Mouse (Mus musculus) cerebellum, postnatal 36 days (tissue): Measurements from ENCODE around the gene Hbq1a.
"Not testable (repeated sequence)": the region's sequence is repeated elsewhere in the genome, so short reads cannot be mapped to it uniquely, and the experiment has no call there.

Source experiments
- DNase-seq, 2 experiments: peaks; one replicate each; pipeline ENCODE4 v3.0.0; 2021 to 2022; ENCODE audit warnings: mixed read lengths in 2 of 2

The Hbq1a gene

DNA sequence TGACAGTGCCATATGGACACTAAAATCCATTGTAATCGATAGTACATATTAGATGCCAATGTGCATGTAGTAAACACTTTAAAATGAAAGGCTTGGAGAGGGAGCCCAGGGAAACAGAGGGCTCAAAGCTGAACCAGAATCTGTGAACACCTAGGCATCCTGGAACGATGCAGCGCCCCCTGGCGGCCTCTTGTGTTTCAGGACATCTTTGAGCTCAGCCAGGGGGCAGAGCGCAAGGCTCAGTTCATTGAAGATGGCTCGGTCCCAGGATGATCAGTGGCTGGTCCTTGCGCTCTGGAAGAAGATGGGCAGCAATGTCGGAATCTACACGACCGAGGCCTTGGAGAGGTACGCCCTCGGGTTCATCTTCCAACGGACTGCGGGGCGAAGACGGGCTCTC, at the start of gene Hbq1a:
Hbq1a (plus strand) TSS at position 205 of the 400 bp plus-strand sequence.
- peak; percentile 71 to 76 for DNase-seq

DNA sequence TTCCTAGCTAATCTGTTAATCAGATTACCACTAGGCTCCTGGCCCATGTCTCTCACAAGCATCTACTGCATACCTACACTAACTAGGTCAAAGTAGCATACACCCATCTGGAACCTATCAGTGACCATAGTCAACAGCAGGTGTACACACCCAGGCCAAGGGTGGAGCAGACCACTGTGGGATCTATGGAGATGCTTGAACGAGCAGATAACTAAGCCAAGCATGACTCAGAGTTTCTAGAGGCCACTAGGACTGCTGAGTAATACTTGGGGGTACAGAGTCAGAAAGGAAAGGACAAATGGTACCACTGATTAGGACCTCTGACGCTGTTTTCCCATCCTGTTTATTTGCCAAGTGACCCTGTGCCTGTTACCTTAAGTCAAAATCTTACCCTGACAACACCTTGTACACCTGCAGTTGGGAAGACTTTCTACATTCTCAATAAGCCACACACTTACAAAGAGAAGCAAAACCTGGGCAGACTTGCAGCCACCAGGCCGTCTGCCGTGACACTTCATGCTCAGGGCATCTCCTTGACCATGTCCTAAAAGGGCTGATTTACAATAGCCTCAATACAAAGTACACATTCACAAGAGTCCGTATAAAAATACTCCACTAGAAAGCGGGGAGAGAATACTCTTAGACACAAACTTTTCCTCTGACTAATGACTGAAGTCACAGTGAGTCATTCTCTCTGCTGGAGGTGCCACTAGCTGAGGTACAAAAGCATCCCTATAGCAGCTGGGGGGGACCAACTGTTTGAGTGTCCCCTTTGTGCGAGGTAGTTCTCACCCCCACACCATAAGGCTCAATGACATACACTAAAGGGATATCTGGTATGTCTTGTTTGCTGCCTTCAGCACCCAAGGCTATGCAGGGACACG, 48.7 kb upstream of the Hbq1a start:
- DNase-seq: no peak

DNA sequence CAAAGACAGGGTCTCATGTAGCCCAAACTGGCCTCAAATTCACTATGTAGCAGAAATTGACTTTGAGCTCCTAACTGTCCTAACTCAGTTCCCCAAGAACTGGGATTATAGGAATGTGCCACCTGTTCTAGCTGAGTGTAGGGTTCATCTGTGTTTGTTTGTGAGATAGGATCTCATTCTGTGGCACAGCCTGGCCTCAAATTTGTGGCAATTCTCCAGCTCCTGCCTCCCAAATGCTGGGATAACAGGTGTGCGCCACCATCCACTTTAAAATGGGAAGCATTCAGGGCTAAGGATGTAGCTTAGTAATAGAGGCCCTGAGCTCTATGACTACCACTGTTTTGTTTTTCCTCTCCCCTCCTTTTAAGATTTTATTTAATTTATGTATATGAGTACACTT, 46.7 kb upstream of the Hbq1a start:
- peak in 1 of 2 experiments; percentile 9 for DNase-seq

DNA sequence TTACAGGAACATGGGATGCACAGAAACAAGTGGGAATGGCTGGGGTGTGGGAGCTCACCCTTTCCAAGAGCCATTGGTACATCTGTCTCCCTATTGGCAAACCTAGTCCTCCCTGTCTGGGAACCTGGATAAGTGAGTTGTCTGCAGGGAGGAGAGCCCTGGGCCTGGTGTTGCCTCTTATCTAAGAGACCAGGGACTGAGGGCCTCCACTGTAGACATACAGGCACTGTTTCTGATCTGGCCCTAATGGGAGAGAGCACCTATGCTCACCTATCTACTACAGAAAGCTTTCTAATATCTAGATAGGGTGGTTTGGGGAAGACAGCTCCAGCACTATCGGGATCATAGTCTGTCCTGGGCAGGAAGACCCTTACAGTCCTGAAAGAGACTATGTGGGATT, 43.7 kb upstream of the Hbq1a start:
- no peak for DNase-seq

DNA sequence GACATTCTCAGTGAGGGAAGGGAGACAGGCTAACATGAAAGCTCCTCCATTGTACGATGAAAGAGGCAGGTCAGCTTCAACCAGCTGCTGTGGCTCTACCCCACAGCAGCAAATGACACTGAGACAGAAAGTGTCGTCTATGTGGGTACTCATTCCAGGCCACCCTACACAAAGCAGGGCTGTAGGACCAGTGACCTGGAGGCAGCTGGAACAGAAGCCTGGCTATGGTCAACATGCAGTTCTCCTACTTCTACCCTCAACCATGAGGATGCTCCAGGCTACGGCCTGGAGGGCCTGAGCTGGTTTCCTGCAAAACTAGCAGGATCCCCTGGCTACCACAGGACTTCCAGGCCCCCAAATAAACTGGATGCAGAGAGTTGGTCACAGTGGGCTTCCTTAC, 43.3 kb upstream of the Hbq1a start:
- DNase-seq: no peak

DNA sequence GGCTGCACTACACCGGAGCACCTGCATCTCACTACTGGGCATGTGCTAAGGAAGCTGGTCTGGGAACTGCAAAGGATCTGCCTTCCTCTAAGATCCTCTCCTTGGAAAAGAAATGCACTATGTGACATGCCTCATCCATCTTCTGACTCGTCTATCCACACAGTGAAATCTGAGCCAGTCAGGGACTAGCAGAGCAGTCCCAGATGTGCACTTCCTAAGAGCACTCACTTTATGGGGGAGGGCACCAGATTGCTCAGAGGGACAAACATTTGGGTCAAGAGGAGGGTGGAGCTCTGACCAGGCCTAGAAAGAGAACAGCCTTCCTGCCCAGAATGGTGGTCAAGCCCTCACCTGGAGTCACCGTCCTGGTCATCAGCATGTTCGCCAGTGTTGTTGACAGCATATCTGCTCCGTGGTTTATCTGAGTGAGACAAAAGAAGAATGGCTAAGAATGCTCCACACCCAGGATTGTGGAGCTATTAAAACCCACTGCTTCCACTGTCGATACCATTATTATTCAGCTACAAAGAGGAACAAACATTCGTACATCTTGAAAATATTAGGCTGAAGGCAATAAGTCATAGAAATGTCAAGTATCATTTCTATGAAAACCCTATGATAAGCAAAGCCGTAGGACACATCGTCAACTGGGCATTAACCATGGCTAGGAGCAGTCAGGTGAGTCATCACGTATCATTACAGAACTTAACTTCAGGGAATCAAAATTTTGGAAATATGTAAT, 37.0 kb upstream of the Hbq1a start:
- no peak for DNase-seq

DNA sequence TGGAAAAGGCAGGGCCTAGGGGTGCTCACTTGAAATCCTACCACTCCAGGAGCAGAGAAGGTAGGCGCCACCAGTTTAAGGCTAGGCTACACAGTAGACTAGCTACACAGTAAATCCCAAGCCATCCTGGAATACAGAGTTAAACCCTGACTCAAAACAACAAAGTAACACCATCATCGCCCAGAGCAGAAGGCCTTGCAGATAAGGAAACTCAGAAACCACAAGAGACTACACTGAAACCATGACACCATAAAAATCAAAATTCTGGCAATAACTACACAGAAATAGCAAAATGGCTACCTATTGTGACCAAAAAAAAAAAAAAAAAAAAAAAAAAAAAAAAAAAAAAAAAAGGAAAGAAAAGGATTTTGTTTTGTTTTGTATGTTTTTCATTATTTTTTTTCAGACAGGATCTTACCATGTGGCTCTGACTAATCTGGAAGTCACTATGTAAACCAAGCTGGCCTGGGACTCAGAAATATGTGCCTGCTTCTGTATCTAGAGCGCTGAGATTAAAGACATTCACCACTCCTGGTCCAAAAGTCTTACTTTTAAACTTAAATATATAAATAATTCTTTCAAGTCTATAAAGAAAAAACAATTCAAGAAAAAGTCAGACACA, 34.6 kb upstream of the Hbq1a start:
- DNase-seq: no peak

DNA sequence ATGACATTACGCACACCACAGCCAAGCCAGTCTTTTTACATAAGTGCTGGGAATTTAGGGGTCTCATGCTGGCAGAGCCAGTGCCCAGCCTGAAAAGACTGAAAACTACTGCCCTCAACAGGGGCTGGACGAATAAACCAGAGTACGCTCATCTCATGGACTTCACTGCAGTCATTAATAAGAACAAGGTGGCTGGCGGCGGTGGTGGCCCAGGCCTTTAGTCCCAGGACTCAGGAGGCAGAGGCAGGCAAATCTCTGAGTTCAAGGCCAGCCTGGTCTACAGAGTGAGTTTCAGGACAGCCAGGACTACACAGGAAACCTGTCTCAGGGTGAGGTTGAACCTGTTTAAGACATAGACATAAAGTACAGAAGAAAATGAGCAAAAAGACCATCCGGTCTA, 33.7 kb upstream of the Hbq1a start:
- DNase-seq: no peak

DNA sequence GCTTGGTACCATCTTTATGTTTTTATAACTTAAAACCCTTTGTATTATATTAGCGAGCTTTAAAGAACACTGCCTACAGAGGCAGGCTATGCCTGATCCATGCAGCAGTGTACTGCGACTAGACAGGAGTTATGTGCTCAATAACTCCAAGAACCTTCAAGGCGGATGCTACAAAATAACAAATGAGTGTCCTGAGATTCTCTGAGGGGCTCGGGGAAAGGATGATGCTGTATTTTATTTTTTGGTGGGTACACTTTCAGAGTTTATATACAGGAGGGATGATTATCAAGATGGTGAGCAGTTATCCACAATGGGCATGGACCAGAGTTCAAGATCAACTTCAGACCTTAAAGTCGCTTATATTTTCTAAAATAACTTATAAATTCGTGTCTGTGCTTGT, 33.1 kb upstream of the Hbq1a start:
- DNase-seq: no peak

DNA sequence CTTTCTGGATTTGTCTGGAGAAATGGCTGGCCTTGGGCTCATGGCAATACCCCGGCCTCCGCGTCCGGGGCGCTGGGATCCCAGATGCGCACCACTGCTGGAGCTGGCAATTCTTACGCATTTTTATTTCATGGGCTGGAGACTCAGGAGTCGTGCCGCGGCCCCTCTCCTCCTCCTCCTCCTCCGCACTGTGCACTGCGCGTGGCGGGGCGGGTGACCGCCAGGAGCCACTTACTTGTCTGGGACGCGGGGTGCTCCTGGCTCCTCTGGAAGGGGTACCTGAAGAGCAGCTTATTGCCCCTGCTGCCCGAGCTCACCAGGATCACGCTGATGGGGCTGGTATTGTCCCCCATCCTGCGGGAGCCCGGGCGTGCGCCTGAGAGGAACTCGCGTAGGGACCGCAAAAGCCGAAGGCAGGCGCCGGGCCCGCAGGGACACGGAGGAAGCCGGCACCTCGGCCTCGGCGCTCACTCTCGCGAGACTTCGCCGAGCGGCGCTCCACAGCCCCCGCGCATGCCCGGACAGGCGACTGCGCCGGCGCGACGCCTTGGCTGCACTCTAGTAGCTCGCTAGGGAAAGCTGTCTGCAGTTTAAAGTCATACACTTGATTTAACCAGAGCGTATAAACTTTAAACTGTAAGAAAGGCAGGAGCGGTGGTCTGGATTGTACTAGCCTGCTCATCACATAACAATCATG, 32.5 kb upstream of the Hbq1a start, which contains the start of gene Nprl3:
Nprl3 (minus strand) TSS at position 520 of the 697 bp plus-strand sequence.
- DNase-seq: peak; percentile 94 to 97

DNA sequence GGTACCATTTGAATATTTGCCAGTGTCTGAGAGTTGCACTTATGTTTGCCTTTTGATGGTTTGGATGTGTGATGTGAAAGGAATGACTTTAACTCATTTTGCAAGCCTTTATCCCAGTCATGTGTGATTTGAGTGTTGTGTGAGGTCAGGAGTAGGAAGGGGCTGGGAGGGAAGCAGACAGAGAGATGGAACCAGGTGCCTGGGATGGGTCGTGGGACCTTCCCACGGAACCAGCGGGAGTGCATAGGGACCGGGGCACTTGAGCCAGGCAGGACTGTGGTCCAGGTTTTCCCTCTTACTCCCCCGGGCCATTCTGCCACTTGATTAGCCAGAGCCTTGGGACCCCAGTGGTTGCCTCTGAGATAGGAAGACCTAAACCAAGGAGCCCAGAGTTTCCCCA, 31.9 kb upstream of the Hbq1a start:
- peak; percentile 12 to 22 for DNase-seq

DNA sequence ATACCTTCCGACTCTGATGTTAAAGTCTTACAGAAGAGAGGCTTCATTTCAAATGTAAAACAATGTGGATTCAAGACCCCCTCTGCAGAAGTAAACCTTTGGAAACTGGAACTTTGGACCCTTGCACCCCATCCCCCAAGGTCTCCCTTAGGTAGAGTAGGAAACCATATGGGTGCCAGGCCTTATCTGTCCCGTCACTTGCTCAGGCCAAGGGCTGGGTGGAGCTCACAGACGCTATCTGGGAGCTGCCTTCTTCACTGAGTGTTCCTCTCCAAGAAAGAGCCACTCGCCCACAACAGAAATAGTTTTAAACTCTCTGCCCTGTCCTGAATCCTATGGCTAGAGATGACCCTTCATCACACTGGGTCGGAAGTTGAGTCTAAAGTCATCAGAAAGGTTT, 30.9 kb upstream of the Hbq1a start:
- DNase-seq: no peak

DNA sequence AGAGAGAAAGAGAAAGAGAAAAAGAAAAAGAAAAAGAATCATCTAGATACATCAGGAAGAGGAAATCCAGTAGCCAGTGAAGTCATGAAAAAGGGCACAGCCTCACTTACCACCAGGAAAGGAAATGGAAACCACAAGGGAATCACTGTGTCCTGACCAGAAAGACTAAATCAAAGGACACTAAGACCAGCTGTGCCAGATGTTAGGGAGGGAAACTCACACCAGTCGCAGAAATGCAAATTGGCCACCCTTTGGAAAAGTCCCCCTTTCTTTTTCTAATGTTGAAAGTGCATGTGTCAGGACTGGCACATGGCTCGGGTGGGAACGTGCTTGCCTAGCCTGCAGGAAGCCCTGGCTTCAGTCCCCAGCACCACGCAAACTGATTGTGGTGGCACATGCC, 28.7 kb upstream of the Hbq1a start:
- DNase-seq: no peak

DNA sequence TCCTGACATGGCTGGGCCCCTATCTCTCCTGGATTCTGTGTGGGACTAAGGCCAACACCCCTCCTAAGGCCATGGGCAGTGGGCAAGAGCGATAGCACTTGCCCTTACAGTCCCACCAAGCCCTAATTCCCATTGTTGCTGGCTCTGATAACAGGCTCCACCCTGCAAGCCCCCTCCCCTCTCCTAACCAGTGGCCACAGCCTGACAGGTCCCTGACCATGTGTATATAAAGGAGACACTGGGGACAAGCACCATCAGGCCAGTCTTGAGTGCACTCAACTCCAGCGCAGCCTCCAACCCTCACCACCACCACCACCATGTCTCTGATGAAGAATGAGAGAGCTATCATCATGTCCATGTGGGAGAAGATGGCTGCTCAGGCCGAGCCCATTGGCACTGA, 23.5 kb upstream of the Hbq1a start, which contains the start of gene Hba-x:
Hba-x (plus strand) TSS at position 54 of the 400 bp plus-strand sequence.
- no peak for DNase-seq

DNA sequence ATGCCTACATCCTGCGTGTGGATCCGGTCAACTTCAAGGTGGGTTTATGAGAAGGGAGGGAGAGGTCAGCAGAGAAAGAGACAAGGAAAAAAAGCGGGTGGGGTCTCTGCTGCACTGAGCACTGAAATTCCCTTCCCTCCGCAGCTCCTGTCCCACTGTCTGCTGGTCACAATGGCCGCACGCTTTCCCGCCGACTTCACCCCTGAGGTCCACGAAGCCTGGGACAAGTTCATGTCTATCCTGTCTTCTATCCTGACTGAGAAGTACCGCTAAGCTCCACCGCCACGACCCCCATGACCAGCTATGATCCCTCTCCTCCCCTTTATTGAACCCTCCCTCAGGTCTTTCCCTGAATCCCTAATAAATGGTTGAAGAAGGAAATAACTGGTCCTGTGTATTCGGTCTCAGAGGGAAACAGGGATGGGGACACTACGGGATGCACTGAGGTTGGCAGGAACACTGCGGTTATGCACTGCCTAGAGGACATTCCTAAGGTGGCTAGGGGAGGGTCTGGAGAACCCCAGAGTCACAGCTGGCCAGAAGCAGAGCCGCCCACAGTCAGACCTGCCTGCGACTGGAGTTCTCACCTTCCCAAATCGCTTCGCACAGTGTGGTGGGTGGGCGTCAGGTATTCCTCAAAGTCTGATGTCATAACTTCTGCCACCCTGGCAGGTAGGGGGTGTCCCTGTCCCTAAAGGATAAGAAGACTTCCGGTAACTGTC, 22.0 kb upstream of the Hbq1a start:
- no peak for DNase-seq

DNA sequence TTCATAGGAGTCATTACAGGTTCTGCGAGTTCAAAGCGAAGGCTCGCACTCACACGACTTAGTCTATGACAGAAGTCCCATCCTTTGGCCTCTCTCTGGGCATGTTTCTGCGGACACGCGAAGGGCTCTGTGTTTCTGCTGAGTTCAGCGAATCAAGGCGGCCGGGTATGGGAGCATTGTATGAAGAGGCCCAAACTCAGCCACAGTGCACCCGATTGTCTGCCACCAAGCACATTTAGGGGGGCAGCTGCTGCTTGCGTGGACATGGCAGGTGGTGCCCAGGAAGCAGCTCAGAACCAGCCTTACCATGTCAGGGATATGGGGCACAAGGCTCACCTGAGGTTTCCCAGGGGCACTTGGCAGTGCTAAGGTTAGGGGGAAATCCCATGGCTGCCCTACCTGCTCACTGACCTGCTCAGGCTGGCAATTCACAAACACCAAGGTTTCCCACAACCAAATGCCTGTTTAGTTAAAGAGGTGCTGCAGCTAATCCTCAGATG, 21.4 kb upstream of the Hbq1a start:
- no peak for DNase-seq

DNA sequence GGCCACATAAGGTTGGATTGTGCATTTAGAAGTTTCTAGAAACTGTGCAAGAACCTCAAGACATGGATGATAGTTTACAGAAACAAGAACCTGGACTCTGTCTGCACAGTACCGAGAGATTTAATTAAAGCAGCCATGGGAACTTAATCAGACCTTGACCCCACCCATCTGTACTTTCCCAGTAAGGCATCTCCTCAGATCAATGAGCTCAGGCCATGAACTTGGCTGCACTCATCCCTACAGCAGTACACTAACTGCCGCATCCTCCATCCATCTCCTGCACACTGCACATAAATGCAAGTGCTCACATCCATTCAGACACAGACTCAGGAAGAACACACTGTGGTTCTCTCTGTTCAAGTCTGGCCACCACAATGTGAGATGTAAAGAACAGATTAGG, 19.2 kb upstream of the Hbq1a start:
- DNase-seq: no peak

DNA sequence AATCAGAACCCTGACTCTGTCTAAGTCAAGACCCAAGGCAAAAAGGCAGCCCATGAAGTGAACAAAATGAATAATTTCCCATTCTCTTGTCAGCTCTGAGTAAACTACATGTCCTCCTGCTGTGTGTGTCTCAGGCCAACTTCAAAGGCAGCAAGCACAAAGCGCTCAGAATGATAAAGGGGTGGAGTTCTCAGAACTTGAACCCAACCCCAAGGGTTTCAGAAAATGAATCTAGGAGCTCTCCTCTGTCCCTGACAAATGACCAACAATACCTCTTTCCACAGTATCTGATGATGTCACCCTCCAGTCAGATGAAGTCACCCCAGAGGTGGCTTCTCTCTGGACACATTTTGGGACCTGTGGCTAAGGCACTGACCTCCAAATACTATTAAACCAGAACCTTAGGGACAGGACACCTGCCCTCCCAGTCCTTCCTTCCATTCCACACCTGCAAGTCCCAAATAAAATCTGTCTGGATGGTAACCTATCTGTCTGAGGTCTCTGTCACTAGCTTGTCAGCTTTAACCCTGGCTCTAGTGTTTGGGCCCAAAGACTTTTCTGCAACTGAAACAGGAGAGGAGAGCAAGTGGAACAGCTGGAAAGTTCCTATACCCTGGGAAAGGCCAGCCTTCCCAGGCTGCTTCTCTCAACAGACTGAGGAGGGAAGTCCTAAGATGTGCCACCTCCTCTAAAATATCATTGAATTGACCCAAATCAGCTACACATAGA, 18.3 kb upstream of the Hbq1a start:
- no peak for DNase-seq

DNA sequence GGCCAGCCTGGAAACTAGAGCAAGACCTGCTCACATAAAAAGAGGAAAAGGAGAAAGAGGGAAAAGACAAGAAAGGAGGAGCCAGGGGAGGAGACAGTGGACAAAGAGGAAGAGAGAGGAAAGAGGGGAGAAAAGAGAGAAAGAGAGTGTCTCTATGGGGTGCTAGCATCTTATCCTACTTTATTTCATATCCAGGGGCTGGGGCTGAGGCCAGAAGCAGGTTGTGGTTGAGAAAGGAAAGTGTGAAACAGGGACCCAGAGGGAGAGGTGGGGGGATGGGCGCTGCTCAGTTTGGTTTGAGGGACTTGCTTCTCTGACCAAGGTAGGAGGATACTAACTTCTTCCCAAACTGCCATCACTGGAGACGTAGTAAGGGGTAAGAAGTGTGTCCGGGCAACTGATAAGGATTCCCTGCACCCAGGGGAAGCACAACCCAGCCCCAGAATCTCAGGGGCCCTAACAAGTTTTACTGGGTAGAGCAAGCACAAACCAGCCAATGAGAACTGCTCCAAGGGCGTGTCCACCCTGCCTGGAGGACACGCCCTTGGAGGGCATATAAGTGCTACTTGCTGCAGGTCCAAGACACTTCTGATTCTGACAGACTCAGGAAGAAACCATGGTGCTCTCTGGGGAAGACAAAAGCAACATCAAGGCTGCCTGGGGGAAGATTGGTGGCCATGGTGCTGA, 16.6 kb upstream of the Hbq1a start, which contains the start of gene Hba-a1:
Hba-a1 (plus strand) TSS at position 421 of the 687 bp plus-strand sequence.
- DNase-seq: not testable (repeated sequence)

DNA sequence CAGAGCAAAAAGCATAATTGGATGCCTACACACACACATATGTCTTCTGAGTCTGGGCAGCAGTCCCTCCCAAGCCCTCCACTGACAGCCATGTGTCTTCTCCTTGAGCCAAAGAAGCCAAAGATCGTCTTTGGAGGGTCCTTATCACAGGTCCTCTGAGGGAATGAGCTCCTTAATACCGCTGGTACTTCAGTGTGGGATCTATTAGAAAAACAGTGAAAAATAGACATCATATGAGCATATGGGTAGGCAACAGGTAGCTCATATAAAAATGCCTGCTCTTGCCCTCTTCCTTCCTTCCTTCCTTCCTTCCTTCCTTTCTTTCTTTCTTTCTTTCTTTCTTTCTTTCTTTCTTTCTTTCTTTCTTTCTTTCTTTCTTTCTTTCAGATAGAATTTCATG, 15.3 kb upstream of the Hbq1a start:
- not testable (repeated sequence) for DNase-seq
